Mouse (Mus musculus) MEL (cell line): ENCODE data around the gene Stim1.

Source experiments
- CTCF ChIP-seq, 3 experiments: IDR thresholded peaks in 2 of 3; conservative IDR thresholded peaks in 1 of 3; 2 replicates each; pipeline ENCODE4 v1.5.1; 2011 to 2012; ENCODE audit warnings: low read length in 3 of 3, low read depth in 2 of 3, mild to moderate bottlenecking in 2 of 3, improper control_type of control experiment in 1 of 3, inconsistent platforms in 1 of 3, mixed read lengths in 1 of 3, moderate library complexity in 1 of 3; ENCODE audit not compliant: control insufficient read depth in 1 of 3, insufficient read depth in 1 of 3, poor library complexity in 1 of 3, severe bottlenecking in 1 of 3
- EP300 ChIP-seq, 2 experiments: IDR thresholded peaks; 2 replicates each; pipeline ENCODE4 v1.6.1; 2011; ENCODE audit warnings: improper control_type of control experiment in 2 of 2, low read length in 2 of 2, low read depth in 1 of 2, mild to moderate bottlenecking in 1 of 2
- KAT2A ChIP-seq: conservative IDR thresholded peaks from 2 replicates; pipeline ENCODE4 v1.6.1; 2012; ENCODE audit warnings: low read depth, low read length, improper control_type of control experiment, inconsistent platforms
- MAFK ChIP-seq: IDR thresholded peaks from 2 replicates; pipeline ENCODE4 v1.6.1; 2011; ENCODE audit warnings: low read depth, mild to moderate bottlenecking, low read length, improper control_type of control experiment, borderline replicate concordance
- MAX ChIP-seq: IDR thresholded peaks from 2 replicates; pipeline ENCODE4 v1.6.1; 2011; ENCODE audit warnings: low read length, improper control_type of control experiment
- USF1 ChIP-seq: IDR thresholded peaks from 2 replicates; pipeline ENCODE4 v1.6.1; 2014; ENCODE audit warnings: low read depth, mild to moderate bottlenecking, inconsistent platforms, low read length, improper control_type of control experiment, moderate library complexity

DNA sequence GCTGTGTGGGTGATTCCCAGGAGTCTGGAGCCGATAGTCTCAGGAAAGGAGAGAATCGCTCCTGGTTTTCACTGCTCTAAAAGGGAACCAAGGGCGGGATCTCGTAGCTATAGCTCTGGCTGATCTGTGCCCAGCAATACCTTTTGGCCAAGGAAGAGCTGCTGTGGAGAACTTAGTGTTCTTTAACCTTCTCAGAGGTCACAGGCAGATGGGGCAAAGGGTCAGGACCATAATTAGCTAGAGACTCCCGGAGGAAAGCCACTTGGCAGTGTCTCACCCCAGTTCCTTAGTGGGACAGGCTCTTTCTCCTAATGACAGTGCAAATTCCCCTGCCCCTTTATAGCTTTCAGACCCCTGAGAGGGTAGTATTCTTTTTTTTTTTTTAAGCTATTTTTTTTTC is 43.2 kb downstream of the Stim1 start:
- TF ChIP-seq CTCF (IDR thresholded peaks at IDR 0.05 in 2 of 3, conservative IDR thresholded peaks at IDR 0.05 in 1 of 3; ENCODE audit: control insufficient read depth in 1 of 3, insufficient read depth in 1 of 3, low read depth in 2 of 3, low read length in 3 of 3, poor library complexity in 1 of 3, severe bottlenecking in 1 of 3), result no peak
- TF ChIP-seq USF1, result no peak
- TF ChIP-seq KAT2A, result no peak
- no peak for TF ChIP-seq EP300 (IDR thresholded peaks at IDR 0.05; ENCODE audit: low read depth in 1 of 2, low read length in 2 of 2)
- no peak for TF ChIP-seq MAFK
- TF ChIP-seq MAX, result no peak
